Mouse (Mus musculus): ENCODE measurements around the gene Spag6. TPM values are rescaled to one million over a fixed set of nuclear protein-coding genes. Genes with fewer than 3 reads are reported as not detected.

The Spag6 gene
- not detected in 2 replicates for polyA plus RNA-seq (2015; fragmentation: Nextera tagmentation; extraction: Ambion mirVana)

DNA sequence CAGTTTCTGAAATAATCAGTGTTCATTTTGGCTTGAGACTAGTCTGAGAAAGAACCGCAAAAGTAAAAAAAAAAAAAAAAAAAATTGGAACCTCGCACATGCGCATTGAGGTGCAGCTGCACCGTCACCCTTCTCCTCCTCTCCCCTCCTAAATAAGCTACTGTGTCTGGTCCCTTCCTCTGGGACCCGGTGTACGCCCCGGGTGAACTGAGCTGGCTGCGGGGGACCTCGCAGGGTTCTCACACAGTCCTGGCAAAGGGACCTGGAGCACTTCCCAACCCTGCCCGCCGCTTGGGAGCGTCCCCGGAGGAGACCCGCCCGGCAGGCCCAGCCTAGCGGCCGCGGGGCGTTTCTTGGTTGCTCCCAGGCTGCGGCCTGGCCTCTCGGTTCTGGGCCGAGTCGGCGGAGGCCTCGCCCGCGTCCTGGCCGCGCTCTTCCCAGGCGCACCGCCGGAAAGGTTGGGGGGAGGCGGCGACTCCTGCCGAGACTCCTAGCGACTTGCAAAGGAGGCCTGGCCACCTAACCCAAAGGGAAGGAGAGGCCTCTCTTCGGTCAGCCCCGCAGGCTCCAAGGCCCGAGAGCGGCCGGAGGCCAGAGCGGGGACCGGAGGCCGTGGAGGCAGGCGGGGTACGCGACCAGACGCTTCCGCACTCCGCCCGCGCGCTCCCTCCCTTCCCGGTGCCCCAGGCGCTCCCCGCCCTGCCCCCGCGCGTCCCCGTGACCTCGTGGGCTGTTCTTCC, at the start of gene Spag6:
Spag6 (plus strand) TSS at position 162 of the 740 bp plus-strand sequence.
- ATAC-seq = peak; percentile 74
- peaks cover 31% of the 10 kb centered on the region for H3K27me3 ChIP-seq (replicated peaks; ENCODE audit: control insufficient read depth, insufficient read depth, low read length)
- peak within 1 kb of the TSS; percentile 51 for H3K4me3 ChIP-seq (replicated peaks; ENCODE audit: low read length)
- peaks cover 37% of the 10 kb centered on the region for H3K4me1 ChIP-seq (replicated peaks; ENCODE audit: control insufficient read depth, insufficient read depth, low read length)
- under 1% methylated on average over 46 of the region's 61 CpGs for whole genome bisulfite sequencing
- peak within 1 kb of the TSS; percentile 66 for H3K9ac ChIP-seq (replicated peaks; ENCODE audit: low read depth, low read length)
- H3K27ac ChIP-seq (ENCODE audit: low read length) = 0 out of 2 replicates have a peak within 1 kb of the TSS, but pooled peaks have one; percentile 25
- H3K36me3 ChIP-seq (ENCODE audit: control insufficient read depth, insufficient read depth) = no peaks in the 10 kb centered on the region
- no peaks in the 10 kb centered on the region for H3K9me3 ChIP-seq (ENCODE audit: control insufficient read depth, low read length)
- H3K4me2 ChIP-seq (ENCODE audit: low read length) = peak within 1 kb of the TSS; percentile 96

DNA sequence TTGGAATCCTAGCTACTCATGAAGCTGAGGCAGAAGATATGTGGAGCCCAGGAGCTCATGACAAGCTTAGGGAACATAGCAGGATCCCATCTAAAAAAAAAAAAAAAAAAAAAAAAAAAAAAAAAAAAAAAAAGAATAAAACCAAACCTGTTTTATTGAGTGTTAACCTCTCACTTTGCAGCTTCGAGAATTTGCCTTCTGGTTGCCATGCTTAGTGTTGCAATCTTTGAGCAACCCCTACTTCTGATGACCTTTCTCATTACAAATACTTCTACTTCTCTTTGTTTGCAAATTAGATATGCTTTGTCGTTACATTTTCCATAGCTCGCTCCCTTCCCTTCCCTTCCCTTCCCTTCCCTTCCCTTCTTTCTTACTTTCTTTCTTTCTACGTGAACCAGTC, 45.3 kb upstream of the Spag6 start:
- H3K4me1 ChIP-seq (replicated peaks; ENCODE audit: control insufficient read depth, insufficient read depth, low read length) = no peaks in the 10 kb centered on the region
- H3K9ac ChIP-seq (replicated peaks; ENCODE audit: low read depth, low read length) = no peak overlapping the region
- H3K36me3 ChIP-seq (ENCODE audit: control insufficient read depth, insufficient read depth) = no peaks in the 10 kb centered on the region
- no peak overlapping the region for H3K4me2 ChIP-seq (ENCODE audit: low read length)
- H3K27ac ChIP-seq (ENCODE audit: low read length) = no peak overlapping the region
- no peaks in the 10 kb centered on the region for H3K27me3 ChIP-seq (replicated peaks; ENCODE audit: control insufficient read depth, insufficient read depth, low read length)
- no peak overlapping the region for H3K4me3 ChIP-seq (replicated peaks; ENCODE audit: low read length)
- ATAC-seq = no peak
- WGBS = 80% methylated on average over 3 of the region's 4 CpGs
- no peaks in the 10 kb centered on the region for H3K9me3 ChIP-seq (ENCODE audit: control insufficient read depth, low read length)

DNA sequence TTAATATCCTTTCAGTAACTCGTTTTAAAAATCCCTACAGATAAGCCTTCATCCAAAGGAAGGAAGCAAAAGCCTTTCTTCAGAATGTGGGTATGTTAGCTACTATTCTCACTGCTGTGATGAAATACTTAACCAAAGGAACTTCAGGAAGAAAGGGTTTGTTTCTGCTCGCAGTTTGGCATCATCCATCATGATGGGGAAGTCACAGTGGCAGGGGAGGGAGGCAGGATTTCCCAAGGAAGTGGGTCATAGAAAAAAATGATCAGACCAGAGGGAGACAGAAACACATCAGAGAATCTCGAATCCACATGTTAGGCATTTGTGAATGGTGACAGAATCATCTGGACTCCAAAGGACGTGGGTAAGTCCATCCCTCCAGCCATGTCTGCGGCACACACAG, 39.0 kb upstream of the Spag6 start:
- ATAC-seq = no peak
- no peaks in the 10 kb centered on the region for H3K36me3 ChIP-seq (ENCODE audit: control insufficient read depth, insufficient read depth)
- H3K9me3 ChIP-seq (ENCODE audit: control insufficient read depth, low read length) = no peaks in the 10 kb centered on the region
- H3K27me3 ChIP-seq (replicated peaks; ENCODE audit: control insufficient read depth, insufficient read depth, low read length) = no peaks in the 10 kb centered on the region
- H3K27ac ChIP-seq (ENCODE audit: low read length) = no peak overlapping the region
- H3K4me3 ChIP-seq (replicated peaks; ENCODE audit: low read length) = no peak overlapping the region
- no peak overlapping the region for H3K9ac ChIP-seq (replicated peaks; ENCODE audit: low read depth, low read length)
- H3K4me2 ChIP-seq (ENCODE audit: low read length) = no peak overlapping the region
- WGBS = 79% methylated on average over 5 of the region's 5 CpGs
- no peaks in the 10 kb centered on the region for H3K4me1 ChIP-seq (replicated peaks; ENCODE audit: control insufficient read depth, insufficient read depth, low read length)

DNA sequence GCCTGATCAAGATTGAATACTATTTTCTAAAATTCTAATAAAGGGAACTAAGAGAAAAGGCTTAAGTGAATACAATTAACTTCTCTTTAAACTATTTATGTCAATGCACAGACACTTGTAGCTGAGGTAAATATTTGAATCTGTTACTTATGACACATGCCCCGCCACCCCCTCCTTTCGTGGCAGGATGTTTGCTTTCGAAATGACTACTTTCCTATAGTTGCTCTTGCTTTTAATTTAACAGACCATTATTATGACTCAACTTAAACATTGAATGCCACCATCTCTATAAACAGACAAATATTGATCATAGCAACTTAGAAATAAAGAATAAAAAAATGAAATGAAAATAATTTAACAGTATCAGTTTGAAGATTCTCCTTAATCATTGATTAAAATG, 29.8 kb upstream of the Spag6 start:
- no peak for ATAC-seq
- whole genome bisulfite sequencing = 94% methylated on average over 3 of the region's 3 CpGs

DNA sequence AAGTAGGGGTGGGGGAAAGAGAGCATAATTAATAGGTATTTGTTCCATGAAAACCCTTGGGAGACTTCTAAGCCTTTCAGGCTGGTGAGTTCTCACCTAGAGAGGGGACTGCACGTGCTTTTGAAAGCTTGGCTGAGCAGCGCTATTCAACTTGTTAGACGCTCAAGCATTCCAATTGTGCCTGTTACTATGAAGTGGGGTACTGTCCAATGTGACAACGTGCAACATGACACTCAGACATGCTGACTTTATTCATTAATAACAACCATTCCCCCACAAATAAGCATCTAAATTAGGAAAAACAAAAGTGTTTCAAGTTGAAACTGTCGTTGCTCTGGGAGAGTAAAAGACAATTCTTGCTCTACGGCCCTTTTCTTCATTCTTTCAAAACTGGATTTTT, 22.8 kb upstream of the Spag6 start:
- peaks cover 2% of the 10 kb centered on the region; the same call in 1 of the 2 replicates for H3K27me3 ChIP-seq (replicated peaks; ENCODE audit: control insufficient read depth, insufficient read depth, low read length)
- no peak overlapping the region for H3K4me3 ChIP-seq (replicated peaks; ENCODE audit: low read length)
- WGBS = 9% methylated on average over 6 of the region's 6 CpGs
- H3K36me3 ChIP-seq (ENCODE audit: control insufficient read depth, insufficient read depth) = no peaks in the 10 kb centered on the region
- no peaks in the 10 kb centered on the region for H3K9me3 ChIP-seq (ENCODE audit: control insufficient read depth, low read length)
- H3K27ac ChIP-seq (ENCODE audit: low read length) = no peak overlapping the region
- ATAC-seq = no peak
- H3K4me2 ChIP-seq (ENCODE audit: low read length) = no peak overlapping the region
- H3K4me1 ChIP-seq (replicated peaks; ENCODE audit: control insufficient read depth, insufficient read depth, low read length) = peaks cover 14% of the 10 kb centered on the region
- H3K9ac ChIP-seq (replicated peaks; ENCODE audit: low read depth, low read length) = no peak overlapping the region

More for the DNA sequence above, 29.8 kb upstream of the Spag6 start:
- no peaks in the 10 kb centered on the region for H3K4me1 ChIP-seq (replicated peaks; ENCODE audit: control insufficient read depth, insufficient read depth, low read length)
- H3K9ac ChIP-seq (replicated peaks; ENCODE audit: low read depth, low read length) = no peak overlapping the region
- H3K4me2 ChIP-seq (ENCODE audit: low read length) = no peak overlapping the region
- H3K27ac ChIP-seq (ENCODE audit: low read length) = no peak overlapping the region
- no peaks in the 10 kb centered on the region for H3K9me3 ChIP-seq (ENCODE audit: control insufficient read depth, low read length)
- no peaks in the 10 kb centered on the region for H3K36me3 ChIP-seq (ENCODE audit: control insufficient read depth, insufficient read depth)
- no peak overlapping the region for H3K4me3 ChIP-seq (replicated peaks; ENCODE audit: low read length)
- H3K27me3 ChIP-seq (replicated peaks; ENCODE audit: control insufficient read depth, insufficient read depth, low read length) = no peaks in the 10 kb centered on the region

DNA sequence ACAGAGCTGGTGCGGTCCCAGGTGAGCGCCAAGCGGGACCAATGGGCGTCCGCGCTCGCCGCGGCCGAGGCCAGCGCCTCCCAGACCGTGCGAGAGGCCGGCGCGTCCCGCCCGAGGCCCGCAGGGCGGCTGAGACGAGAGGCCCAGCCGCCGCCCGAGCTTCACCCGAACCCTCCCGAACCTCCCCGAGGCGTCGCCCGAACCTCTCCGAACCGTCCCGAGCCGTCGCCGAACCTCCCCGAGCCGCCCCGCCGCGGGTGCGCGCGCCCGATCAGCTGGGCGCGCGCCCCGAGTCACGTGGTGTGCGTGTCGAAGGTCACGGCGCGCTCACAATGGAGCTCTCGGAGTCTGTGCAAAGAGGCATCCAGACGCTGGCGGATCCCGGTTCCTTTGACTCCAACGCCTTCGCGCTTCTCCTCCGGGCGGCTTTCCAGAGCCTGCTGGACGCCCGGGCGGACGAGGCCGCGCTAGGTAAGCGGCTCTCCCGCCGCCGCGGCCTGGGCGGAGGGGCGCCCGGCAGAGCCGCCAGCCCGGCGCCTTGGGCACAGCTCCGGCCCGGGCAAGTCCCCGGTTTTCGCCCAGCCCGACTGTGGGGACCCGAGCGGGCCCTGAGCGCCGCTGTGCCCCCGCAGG, 21.6 kb upstream of the Spag6 start, which contains the start of gene Commd3:
Commd3 (plus strand) TSS at position 252 of the 633 bp plus-strand sequence.
- no peaks in the 10 kb centered on the region for H3K36me3 ChIP-seq (ENCODE audit: control insufficient read depth, insufficient read depth)
- peak within 1 kb of the TSS; percentile 99 for H3K9ac ChIP-seq (replicated peaks; ENCODE audit: low read depth, low read length)
- H3K4me3 ChIP-seq (replicated peaks; ENCODE audit: low read length) = peak within 1 kb of the TSS; percentile 79
- H3K27ac ChIP-seq (ENCODE audit: low read length) = peak within 1 kb of the TSS; percentile 99
- peaks cover 2% of the 10 kb centered on the region; the same call in 1 of the 2 replicates for H3K27me3 ChIP-seq (replicated peaks; ENCODE audit: control insufficient read depth, insufficient read depth, low read length)
- H3K4me1 ChIP-seq (replicated peaks; ENCODE audit: control insufficient read depth, insufficient read depth, low read length) = peaks cover 14% of the 10 kb centered on the region
- ATAC-seq = peak; percentile 86
- WGBS = under 1% methylated on average over 85 of the region's 91 CpGs
- H3K4me2 ChIP-seq (ENCODE audit: low read length) = peak within 1 kb of the TSS; percentile 67
- no peaks in the 10 kb centered on the region for H3K9me3 ChIP-seq (ENCODE audit: control insufficient read depth, low read length)

DNA sequence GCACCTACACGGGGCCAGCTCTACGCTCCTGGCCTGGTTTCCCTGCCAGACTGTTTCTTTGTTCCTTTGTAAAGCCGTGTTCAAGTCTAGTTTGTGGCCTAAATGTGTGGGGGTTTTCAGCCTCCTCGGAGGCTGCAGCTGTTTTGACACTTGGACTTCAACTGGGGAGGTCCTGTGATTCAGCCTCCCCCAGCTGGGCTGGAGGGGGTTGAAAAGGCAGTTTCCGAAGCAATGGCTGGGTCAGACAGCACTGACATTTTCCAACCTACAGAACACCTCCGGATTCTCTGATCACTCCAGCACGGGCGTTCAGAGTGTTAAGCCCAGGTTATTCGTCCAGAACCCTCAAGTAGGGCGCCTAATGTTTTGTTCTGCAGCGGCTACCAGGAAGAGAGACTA, 21.1 kb upstream of the Spag6 start:
- WGBS = 2% methylated on average over 11 of the region's 11 CpGs
- no peaks in the 10 kb centered on the region for H3K9me3 ChIP-seq (ENCODE audit: control insufficient read depth, low read length)
- peaks cover 2% of the 10 kb centered on the region; the same call in 1 of the 2 replicates for H3K27me3 ChIP-seq (replicated peaks; ENCODE audit: control insufficient read depth, insufficient read depth, low read length)
- H3K4me2 ChIP-seq (ENCODE audit: low read length) = peak overlapping the region; percentile 67
- no peak for ATAC-seq
- H3K4me1 ChIP-seq (replicated peaks; ENCODE audit: control insufficient read depth, insufficient read depth, low read length) = peaks cover 14% of the 10 kb centered on the region
- peak overlapping the region; percentile 79 for H3K4me3 ChIP-seq (replicated peaks; ENCODE audit: low read length)
- H3K36me3 ChIP-seq (ENCODE audit: control insufficient read depth, insufficient read depth) = no peaks in the 10 kb centered on the region
- peak overlapping the region; percentile 99 for H3K9ac ChIP-seq (replicated peaks; ENCODE audit: low read depth, low read length)
- peak overlapping the region; percentile 99 for H3K27ac ChIP-seq (ENCODE audit: low read length)

DNA sequence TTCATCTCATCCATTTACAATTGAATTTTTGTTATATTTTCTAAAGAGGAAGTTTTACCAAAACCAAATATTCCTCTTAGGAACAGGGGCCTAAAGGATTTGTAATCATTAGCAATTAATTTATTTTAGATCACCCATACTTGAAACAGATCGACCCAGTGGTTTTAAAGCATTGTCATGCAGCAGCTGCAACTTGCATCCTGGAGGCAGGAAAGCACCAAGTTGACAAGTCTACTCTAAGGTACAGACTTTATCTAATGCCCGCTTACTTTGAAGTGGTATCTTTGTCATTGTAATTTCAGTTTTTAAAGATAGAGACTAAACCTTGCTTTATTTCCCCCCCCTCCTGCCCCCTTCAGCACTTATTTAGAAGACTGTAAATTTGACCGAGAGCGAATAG, 20.1 kb upstream of the Spag6 start:
- no peak for ATAC-seq
- Histone ChIP-seq H3K4me3 (replicated peaks; ENCODE audit: low read length) (no peak overlapping the region), H3K4me2 (ENCODE audit: low read length) (peak overlapping the region; percentile 13; the same call in 1 of the 2 replicates), H3K9ac (replicated peaks; ENCODE audit: low read depth, low read length) (no peak overlapping the region), H3K27me3 (replicated peaks; ENCODE audit: control insufficient read depth, insufficient read depth, low read length) (peaks cover 2% of the 10 kb centered on the region; the same call in 1 of the 2 replicates), H3K36me3 (ENCODE audit: control insufficient read depth, insufficient read depth) (no peaks in the 10 kb centered on the region), H3K9me3 (ENCODE audit: control insufficient read depth, low read length) (no peaks in the 10 kb centered on the region), H3K27ac (ENCODE audit: low read length) (no peak overlapping the region), H3K4me1 (replicated peaks; ENCODE audit: control insufficient read depth, insufficient read depth, low read length) (peaks cover 19% of the 10 kb centered on the region)
- WGBS = 67% methylated on average over 4 of the region's 4 CpGs

DNA sequence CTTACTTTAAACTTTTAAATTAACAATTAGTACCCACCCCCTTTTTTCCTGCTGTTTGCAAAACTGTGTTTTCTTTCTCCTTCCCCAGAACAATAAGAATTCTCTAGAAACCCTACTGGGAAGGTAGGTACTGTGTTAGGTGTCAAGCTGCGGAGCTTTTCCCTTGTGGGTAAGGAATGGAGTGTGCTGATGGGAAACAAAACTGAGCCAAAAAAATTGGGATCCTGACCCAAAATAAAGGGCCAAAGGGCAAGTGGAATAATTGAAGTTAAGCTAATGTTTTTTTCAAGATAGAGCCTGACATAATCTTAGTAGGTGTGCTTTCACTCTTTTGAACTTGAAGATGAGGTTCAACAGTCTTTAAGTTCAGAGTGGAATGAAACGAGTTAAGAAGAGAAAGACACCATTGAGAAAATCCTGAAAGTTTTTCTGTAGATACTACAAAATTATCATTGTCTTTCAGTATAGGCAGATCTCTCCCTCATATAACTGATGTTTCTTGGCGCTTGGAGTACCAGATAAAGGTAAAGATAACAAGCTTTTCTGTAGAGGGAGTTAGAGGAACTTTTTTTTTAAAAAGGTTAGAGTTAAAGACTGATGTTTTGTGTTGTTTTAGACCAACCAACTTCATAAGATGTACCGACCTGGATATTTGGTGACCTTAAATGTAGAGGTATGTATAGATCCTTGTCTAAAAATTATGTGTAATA, 19.5 kb upstream of the Spag6 start:
- Histone ChIP-seq H3K4me3 (replicated peaks; ENCODE audit: low read length) (no peak overlapping the region), H3K9me3 (ENCODE audit: control insufficient read depth, low read length) (no peaks in the 10 kb centered on the region), H3K4me2 (ENCODE audit: low read length) (no peak overlapping the region), H3K4me1 (replicated peaks; ENCODE audit: control insufficient read depth, insufficient read depth, low read length) (peaks cover 22% of the 10 kb centered on the region), H3K36me3 (ENCODE audit: control insufficient read depth, insufficient read depth) (no peaks in the 10 kb centered on the region), H3K9ac (replicated peaks; ENCODE audit: low read depth, low read length) (no peak overlapping the region), H3K27me3 (replicated peaks; ENCODE audit: control insufficient read depth, insufficient read depth, low read length) (peaks cover 4% of the 10 kb centered on the region; the same call in 1 of the 2 replicates), H3K27ac (ENCODE audit: low read length) (no peak overlapping the region)
- ATAC-seq = no peak
- WGBS = 83% methylated on average over 4 of the region's 4 CpGs

All from forebrain, embryonic 16.5 days (tissue).